Mouse (Mus musculus) cerebellum, adult 2 months (tissue): ENCODE measurements around the gene Pik3cb. TPM values are rescaled to one million over a fixed set of nuclear protein-coding genes. Genes with fewer than 3 reads are reported as not detected.

Experiments
- DNase-seq, 2 experiments: peaks; one replicate each; pipeline ENCODE4 v3.0.0; 2021
- H3K27ac ChIP-seq: fragments of 200-500 bp; 2 replicates; pipeline ENCODE4 v1.5.1; 2012; ENCODE audit warnings: low read length, control low read depth, inconsistent platforms; ENCODE audit not compliant: insufficient read depth
- H3K27me3 ChIP-seq: fragments of 200-500 bp; 2 replicates; pipeline ENCODE4 v1.6.1; 2012; ENCODE audit warnings: inconsistent platforms, mild to moderate bottlenecking, low read length, moderate library complexity; ENCODE audit not compliant: control insufficient read depth, insufficient read depth
- H3K4me1 ChIP-seq: fragments of 200-500 bp; 2 replicates; pipeline ENCODE4 v1.6.1; 2011; ENCODE audit warnings: low read length; ENCODE audit not compliant: control insufficient read depth, insufficient read depth
- H3K4me3 ChIP-seq: fragments of 200-500 bp; replicated peaks from 2 replicates; pipeline ENCODE3; 2011; ENCODE audit warnings: mild to moderate bottlenecking, low read depth, low read length, control low read depth; ENCODE audit not compliant: insufficient read depth
- CTCF ChIP-seq: fragments of 200-500 bp; IDR thresholded peaks from 2 replicates; pipeline ENCODE4 v1.5.1; 2011; ENCODE audit warnings: low read depth, mild to moderate bottlenecking, control low read depth, low read length, moderate library complexity, borderline replicate concordance; ENCODE audit not compliant: insufficient read depth
- POLR2A ChIP-seq: fragments of 200-500 bp; IDR thresholded peaks from 2 replicates; pipeline ENCODE4 v1.6.1; 2011; ENCODE audit warnings: low read length, control low read depth, borderline replicate concordance; ENCODE audit not compliant: insufficient read depth
- WGBS: fragments of 180-500 bp; shearing (Covaris S2); methylation state at CpG from one replicate; pipeline ENCODE4 v1.1.7; 2018; 5-methylcytosine and 5-hydroxymethylcytosine counted together
- polyA plus RNA-seq: library from polyadenylated mRNA; depleted of rRNA; stranded (reverse); fragments of >200 nt; gene quantifications from 2 replicates; pipeline ENCODE4 v1.2.3, GENCODE M21; 2012

The Pik3cb gene
- polyA plus RNA-seq, 1 experiment: 16.5 TPM

DNA sequence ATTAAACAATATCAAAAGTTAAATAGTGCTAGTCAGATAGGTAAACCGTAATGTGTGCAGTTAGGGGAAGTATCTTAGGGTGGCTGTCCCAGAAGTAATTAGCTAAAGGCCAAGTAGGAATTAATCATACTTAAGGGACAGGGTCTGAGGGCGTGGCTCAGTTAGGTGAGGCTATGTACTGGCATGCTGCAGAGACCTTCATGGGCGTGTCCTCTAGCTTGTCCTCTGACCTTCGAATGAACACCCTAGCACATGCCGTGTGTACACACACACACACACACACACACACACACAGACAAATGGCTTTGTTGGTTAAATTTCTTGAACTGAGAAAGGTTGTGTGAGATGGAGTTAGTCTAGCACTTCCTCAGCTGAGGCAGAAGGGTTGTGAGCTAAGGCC is 19.5 kb upstream of the Pik3cb start:
- DNase-seq: no peak
- H3K4me3 ChIP-seq: no peak overlapping the region
- no peaks in the 10 kb centered on the region for H3K4me1 ChIP-seq
- no peak for TF ChIP-seq POLR2A
- no peak for TF ChIP-seq CTCF
- WGBS: 91% methylated on average over 5 of the region's 5 CpGs
- H3K27ac ChIP-seq: no peak overlapping the region
- H3K27me3 ChIP-seq: no peaks in the 10 kb centered on the region

DNA sequence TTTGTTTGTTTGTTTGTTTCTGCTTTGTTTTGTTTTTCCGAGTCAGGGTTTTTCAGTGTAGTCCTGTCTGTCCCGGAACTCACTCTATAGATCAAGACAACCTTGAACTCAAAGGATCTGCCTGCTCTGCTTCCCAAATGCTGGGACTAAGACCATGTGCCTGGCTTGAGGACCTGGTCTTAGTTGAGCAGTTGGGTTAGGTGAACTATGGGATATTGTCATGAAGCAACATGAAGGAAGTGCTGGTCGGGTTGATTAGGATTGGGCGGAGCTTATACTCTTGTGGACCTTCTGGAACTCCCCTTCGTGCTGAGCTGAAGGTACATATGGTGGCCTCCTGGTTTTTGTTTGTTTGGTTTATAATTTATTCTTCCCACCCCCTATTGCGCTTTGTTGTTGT is 18.3 kb upstream of the Pik3cb start:
- H3K27ac ChIP-seq: no peak overlapping the region
- no peak for DNase-seq
- no peak overlapping the region for H3K4me3 ChIP-seq
- no peaks in the 10 kb centered on the region for H3K4me1 ChIP-seq
- TF ChIP-seq POLR2A: no peak
- TF ChIP-seq CTCF: no peak
- H3K27me3 ChIP-seq: no peaks in the 10 kb centered on the region
- WGBS: 87% methylated on average over 6 of the region's 6 CpGs

DNA sequence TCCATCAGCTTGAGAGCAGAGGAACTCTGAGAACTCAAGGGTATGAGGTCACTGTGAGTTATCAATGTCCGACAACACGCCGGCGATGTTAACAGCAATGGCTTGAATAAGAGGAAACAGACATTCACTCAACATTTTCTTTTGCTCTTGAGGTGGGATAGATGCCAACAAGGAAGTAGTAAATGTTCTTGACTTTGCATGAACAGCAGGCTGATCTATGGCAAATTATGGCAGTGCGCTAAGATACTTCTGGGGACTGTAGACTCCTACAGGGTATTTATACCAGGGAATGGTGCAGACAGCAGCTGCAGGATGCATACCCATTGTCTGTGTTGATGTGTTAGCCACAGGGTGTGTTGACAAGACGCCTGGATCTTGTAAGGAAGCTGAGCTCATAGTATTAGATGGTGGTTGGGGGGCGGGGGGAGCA is 17.8 kb upstream of the Pik3cb start:
- no peak for DNase-seq
- TF ChIP-seq POLR2A (no peak), CTCF (no peak)
- 61% methylated on average over 7 of the region's 7 CpGs for WGBS
- Histone ChIP-seq H3K27me3 (no peaks in the 10 kb centered on the region), H3K4me3 (no peak overlapping the region), H3K27ac (no peak overlapping the region), H3K4me1 (no peaks in the 10 kb centered on the region)

DNA sequence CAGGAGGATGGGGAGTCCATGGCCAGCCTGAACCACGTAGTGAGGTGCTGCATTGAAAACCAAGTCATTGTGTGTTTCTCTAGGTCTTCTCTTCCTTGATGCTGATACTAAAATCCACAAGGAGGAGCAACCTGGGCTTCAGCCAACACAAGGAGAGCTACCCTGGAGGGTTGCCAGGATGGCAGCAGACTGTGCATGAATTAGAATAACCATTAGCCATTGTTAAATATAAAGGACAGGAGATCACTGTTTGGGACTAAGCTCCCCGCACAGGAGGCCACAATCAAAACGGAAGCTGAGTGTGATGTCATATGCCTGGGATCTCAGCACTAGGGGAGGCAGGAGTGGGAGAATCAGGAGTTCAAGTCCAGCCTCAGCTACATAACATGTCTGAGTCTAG is 13.2 kb upstream of the Pik3cb start:
- TF ChIP-seq CTCF: no peak
- no peak for TF ChIP-seq POLR2A
- H3K27me3 ChIP-seq: no peaks in the 10 kb centered on the region
- H3K4me1 ChIP-seq: no peaks in the 10 kb centered on the region
- peak; percentile 51 to 61 for DNase-seq
- H3K27ac ChIP-seq: no peak overlapping the region
- no peak overlapping the region for H3K4me3 ChIP-seq
- WGBS: 10% methylated on average over 3 of the region's 3 CpGs

DNA sequence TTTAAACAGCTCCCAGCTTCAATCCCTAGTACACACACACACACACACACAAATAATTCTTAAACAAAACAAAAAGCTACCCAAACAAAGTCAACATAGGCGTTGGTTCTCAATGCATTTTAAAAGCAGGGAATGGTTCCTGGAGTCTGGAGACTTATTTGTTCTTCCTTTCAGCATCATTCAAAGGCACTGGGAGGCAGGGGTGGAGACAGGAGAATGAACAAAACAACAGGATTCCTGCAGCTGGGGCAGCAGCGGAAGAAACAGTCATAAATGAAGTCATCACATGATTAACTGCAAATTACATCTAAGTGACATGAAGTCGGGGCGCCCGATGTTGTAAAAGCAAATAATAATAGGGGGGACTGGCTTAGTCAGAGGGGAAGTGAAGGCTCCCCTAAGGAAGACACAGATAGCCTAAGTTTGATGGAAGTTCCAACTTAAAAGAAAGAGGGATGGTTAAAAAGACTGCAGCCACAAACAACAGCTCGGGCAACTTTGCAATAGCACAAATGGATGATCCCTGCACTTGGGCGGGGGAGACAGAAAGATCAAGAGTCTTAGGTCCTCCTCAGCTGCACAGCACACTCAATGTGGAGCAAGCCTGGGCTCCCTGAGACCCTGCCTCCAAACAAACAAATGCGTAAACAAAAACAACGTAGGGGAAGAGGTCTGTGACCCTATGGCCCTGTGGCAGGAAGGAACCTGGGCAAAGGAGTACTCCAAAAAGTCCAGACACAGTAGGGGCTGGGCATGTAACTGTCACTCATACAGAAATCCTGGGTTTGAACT is 12.5 kb upstream of the Pik3cb start:
- H3K4me1 ChIP-seq: no peaks in the 10 kb centered on the region
- DNase-seq: no peak
- no peak for TF ChIP-seq CTCF
- TF ChIP-seq POLR2A: no peak
- 38% methylated on average over 9 of the region's 9 CpGs for WGBS
- no peak overlapping the region for H3K4me3 ChIP-seq
- no peak overlapping the region for H3K27ac ChIP-seq
- no peaks in the 10 kb centered on the region for H3K27me3 ChIP-seq

DNA sequence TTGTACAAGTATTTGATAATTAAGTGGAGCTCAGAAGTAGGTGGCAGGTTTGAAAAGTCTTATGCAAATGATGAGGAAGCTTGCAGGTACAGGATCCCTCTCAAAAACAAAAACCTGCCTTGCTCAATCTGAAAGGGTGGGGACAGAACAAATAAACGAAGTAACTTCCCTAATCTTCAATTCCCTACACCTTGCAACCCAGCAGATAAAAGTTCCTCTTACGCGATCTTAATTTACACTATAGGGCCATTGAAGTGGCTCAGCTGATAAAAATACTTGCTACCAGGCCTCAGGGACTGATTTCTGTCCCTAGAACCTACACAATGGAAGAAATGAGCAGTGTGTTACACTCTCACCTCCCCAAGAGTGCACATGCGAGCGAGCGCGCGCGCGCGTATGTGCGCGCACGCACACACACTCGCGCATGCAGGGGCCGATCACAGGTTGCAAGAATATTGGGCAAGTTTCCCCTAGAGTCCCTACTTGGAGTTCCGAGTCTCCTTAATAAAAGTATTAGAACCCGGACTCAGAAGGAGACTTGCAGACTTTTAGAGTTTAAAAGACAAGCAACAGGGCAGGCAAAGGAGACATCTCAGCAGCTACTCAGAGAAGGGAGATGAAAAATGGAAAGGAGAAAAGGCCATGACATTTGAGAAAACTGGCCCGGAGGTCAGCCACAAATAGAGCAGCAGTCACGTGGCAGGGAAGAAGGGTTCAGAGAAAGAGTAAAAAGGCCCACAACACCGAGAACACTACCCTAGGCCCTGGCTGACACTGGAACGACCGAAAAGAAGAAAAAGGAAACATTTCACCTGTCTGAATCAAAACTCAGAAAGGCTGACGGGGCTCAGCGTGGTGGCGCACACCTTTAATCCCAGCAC is 6.7 kb upstream of the Pik3cb start:
- no peaks in the 10 kb centered on the region for H3K27me3 ChIP-seq
- WGBS: 91% methylated on average over 27 of the region's 27 CpGs
- no peaks in the 10 kb centered on the region for H3K4me1 ChIP-seq
- no peak for TF ChIP-seq POLR2A
- no peak for TF ChIP-seq CTCF
- DNase-seq: no peak
- H3K27ac ChIP-seq: no peak overlapping the region
- no peak overlapping the region for H3K4me3 ChIP-seq

DNA sequence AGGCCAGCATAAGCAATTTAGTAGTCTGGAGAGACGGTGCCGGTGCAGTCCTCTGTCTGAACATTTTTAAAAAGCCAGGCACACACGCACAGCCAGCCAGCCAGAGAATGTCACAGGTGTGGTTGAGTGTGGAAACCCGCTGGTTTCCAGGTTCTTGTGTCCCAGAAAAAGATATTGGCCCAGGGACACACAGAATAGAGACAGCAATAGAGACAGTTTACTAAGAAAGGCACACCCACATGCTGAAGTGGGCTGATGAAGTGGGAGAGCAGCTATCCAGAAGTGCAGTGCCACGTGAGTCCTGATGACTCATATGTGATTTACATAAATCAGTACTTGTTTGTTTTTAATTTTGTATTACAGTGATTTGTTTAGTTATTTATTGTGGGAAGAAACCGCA is 5.3 kb upstream of the Pik3cb start:
- H3K27ac ChIP-seq: no peak overlapping the region
- H3K27me3 ChIP-seq: no peaks in the 10 kb centered on the region
- WGBS: 65% methylated on average over 6 of the region's 6 CpGs
- H3K4me3 ChIP-seq: no peak overlapping the region
- no peaks in the 10 kb centered on the region for H3K4me1 ChIP-seq
- no peak for DNase-seq
- TF ChIP-seq POLR2A (no peak), CTCF (no peak)
